Mouse (Mus musculus) CH12.LX (cell line): ENCODE results near the gene Prss38. TPM values are rescaled to one million over a fixed set of nuclear protein-coding genes. Genes with fewer than 3 reads are reported as not detected.

ENCODE experiments used
- DNase-seq: peaks from one replicate; pipeline ENCODE4 v3.0.0-alpha.2; 2013; ENCODE audit errors: extremely low read depth
- H3K27ac ChIP-seq: 2 replicates; pipeline ENCODE4 v1.5.1; 2012; ENCODE audit warnings: low read depth, mild to moderate bottlenecking, control low read depth, moderate library complexity; ENCODE audit not compliant: insufficient read depth
- H3K27me3 ChIP-seq: replicated peaks from 2 replicates; pipeline ENCODE3; 2012; ENCODE audit warnings: inconsistent platforms
- H3K36me3 ChIP-seq, 2 experiments: replicated peaks in 1 of 2; 2 replicates each; pipeline versions ENCODE3 to v1.6.1; 2012; ENCODE audit warnings: inconsistent platforms in 1 of 2, low read length in 1 of 2, mild to moderate bottlenecking in 1 of 2, mixed read lengths in 1 of 2, moderate library complexity in 1 of 2; ENCODE audit not compliant: control insufficient read depth in 1 of 2, insufficient read depth in 1 of 2
- H3K4me1 ChIP-seq, 2 experiments: 2 replicates each; pipeline ENCODE4 v1.6.1; 2012; ENCODE audit warnings: inconsistent platforms in 1 of 2, moderate library complexity in 1 of 2; ENCODE audit not compliant: insufficient read depth in 2 of 2, control insufficient read depth in 1 of 2
- H3K4me2 ChIP-seq: 2 replicates; pipeline ENCODE4 v1.6.1; 2012; ENCODE audit warnings: low read depth, mild to moderate bottlenecking, control low read depth; ENCODE audit not compliant: poor library complexity, insufficient read depth, severe bottlenecking
- H3K4me3 ChIP-seq, 3 experiments: fragments of 150-350 bp in 1 of 3; sonication (generic) in 1 of 3; replicated peaks in 1 of 3; 2 replicates each; pipeline versions ENCODE3 to v1.5.1; 2011 to 2012; ENCODE audit warnings: low read depth in 2 of 3, low read length in 2 of 3, mild to moderate bottlenecking in 2 of 3, moderate library complexity in 2 of 3, control low read depth in 1 of 3, improper control_type of control experiment in 1 of 3, inconsistent platforms in 1 of 3, mixed read lengths in 1 of 3; ENCODE audit not compliant: poor library complexity in 1 of 3
- H3K79me2 ChIP-seq: replicated peaks from 2 replicates; pipeline ENCODE4 v1.6.1; 2012; ENCODE audit warnings: mild to moderate bottlenecking, moderate library complexity; ENCODE audit not compliant: control insufficient read depth, poor library complexity, insufficient read depth, severe bottlenecking; ENCODE audit errors: extremely low read depth
- H3K9ac ChIP-seq: 2 replicates; pipeline ENCODE4 v1.6.1; 2012; ENCODE audit warnings: low read depth, mild to moderate bottlenecking, control low read depth, moderate library complexity; ENCODE audit not compliant: insufficient read depth
- H3K9me3 ChIP-seq: replicated peaks from 2 replicates; pipeline ENCODE3; 2012; ENCODE audit warnings: low read length, inconsistent platforms, mixed read lengths
- CTCF ChIP-seq, 2 experiments: IDR thresholded peaks in 1 of 2; conservative IDR thresholded peaks in 1 of 2; 2 replicates each; pipeline ENCODE4 v1.5.1; 2011 to 2012; ENCODE audit warnings: low read depth in 2 of 2, low read length in 2 of 2, improper control_type of control experiment in 1 of 2, inconsistent platforms in 1 of 2, mild to moderate bottlenecking in 1 of 2, moderate library complexity in 1 of 2
- E2F4 ChIP-seq: IDR thresholded peaks from 2 replicates; pipeline ENCODE4 v1.6.1; 2011; ENCODE audit warnings: low read depth, low read length, improper control_type of control experiment; ENCODE audit not compliant: insufficient replicate concordance
- EP300 ChIP-seq: IDR thresholded peaks from 2 replicates; pipeline ENCODE4 v1.6.1; 2011; ENCODE audit warnings: low read length, improper control_type of control experiment
- JUN ChIP-seq: IDR thresholded peaks from 2 replicates; pipeline ENCODE4 v1.6.1; 2011; ENCODE audit warnings: low read depth, mild to moderate bottlenecking, low read length, improper control_type of control experiment, moderate library complexity; ENCODE audit not compliant: insufficient read depth
- MAX ChIP-seq: IDR thresholded peaks from 2 replicates; pipeline ENCODE4 v1.6.1; 2011; ENCODE audit warnings: low read length, improper control_type of control experiment
- MAZ ChIP-seq: IDR thresholded peaks from 2 replicates; pipeline ENCODE4 v1.6.1; 2012; ENCODE audit warnings: low read depth, mild to moderate bottlenecking, inconsistent platforms, low read length, improper control_type of control experiment, moderate library complexity
- MYC ChIP-seq: IDR thresholded peaks from 2 replicates; pipeline ENCODE4 v1.6.1; 2011; ENCODE audit warnings: low read depth, mild to moderate bottlenecking, improper control_type of control experiment, low read length
- RAD21 ChIP-seq: IDR thresholded peaks from 2 replicates; pipeline ENCODE4 v1.6.1; 2011; ENCODE audit warnings: low read depth, mild to moderate bottlenecking, low read length, improper control_type of control experiment, moderate library complexity
- TCF12 ChIP-seq: IDR thresholded peaks from 2 replicates; pipeline ENCODE4 v1.6.1; 2014; ENCODE audit warnings: low read depth, mild to moderate bottlenecking, inconsistent platforms, low read length, improper control_type of control experiment
- UBTF ChIP-seq: IDR thresholded peaks from 2 replicates; pipeline ENCODE4 v1.6.1; 2012; ENCODE audit warnings: low read depth, mild to moderate bottlenecking, inconsistent platforms, low read length, improper control_type of control experiment, moderate library complexity
- USF1 ChIP-seq: IDR thresholded peaks from 2 replicates; pipeline ENCODE4 v1.6.1; 2014; ENCODE audit warnings: low read depth, mild to moderate bottlenecking, inconsistent platforms, low read length, improper control_type of control experiment
- ZC3H11A ChIP-seq: IDR thresholded peaks from 2 replicates; pipeline ENCODE4 v1.6.1; 2012; ENCODE audit warnings: low read depth, mild to moderate bottlenecking, inconsistent platforms, low read length, improper control_type of control experiment
- ZMIZ1 ChIP-seq: IDR thresholded peaks from 2 replicates; pipeline ENCODE4 v1.6.1; 2012; ENCODE audit warnings: low read depth, mild to moderate bottlenecking, inconsistent platforms, low read length, improper control_type of control experiment
- dilution Hi-C: fragments of 300-500 bp; cut with MboI; formaldehyde crosslinking; loops from 2 replicates; pipeline ENCODE4 v1.14.3; 2020; ENCODE audit warnings: low sequenced_read_pairs; ENCODE audit not compliant: extremely low pct_unique_long_range_greater_than_20kb, extremely low pct_ligation_motif_present
- in situ Hi-C: fragments of 300-500 bp; cut with MboI; formaldehyde crosslinking; loops from 3 replicates; pipeline ENCODE4 v1.14.3; 2019; ENCODE audit warnings: low sequenced_read_pairs, low pct_ligation_motif_present, low pct_unique_long_range_greater_than_20kb, mixed read lengths
- polyA plus RNA-seq: library from polyadenylated mRNA; unstranded; fragments of >175 nt; gene quantifications from 2 replicates; pipeline ENCODE4 v1.2.1, GENCODE M21; 2012; ENCODE audit warnings: low read depth; ENCODE audit not compliant: insufficient read length
- total RNA-seq, 2 experiments: library from RNA; depleted of rRNA; stranded (reverse); fragments of 300-350 nt in 1 of 2; fragments of >200 nt in 1 of 2; gene quantifications; 2 replicates each; pipeline ENCODE4 v1.2.3; 2012 to 2014

Prss38 gene
- total and polyA plus RNA-seq, 3 experiments: not detected

GRCm38 (mm10) chr11:59364417-59364816, 11.0 kb downstream of the Prss38 start:
- Histone ChIP-seq H3K9ac (no peak overlapping the region), H3K27ac (no peak overlapping the region), H3K4me3 (no peak overlapping the region), H3K27me3 (peaks cover 18% of the 10 kb centered on the region), H3K4me2 (no peak overlapping the region), H3K4me1 (peaks cover 0 to under 1% of the 10 kb centered on the region in 2 experiments; a peak in 3 of 4 replicates), H3K9me3 (no peaks in the 10 kb centered on the region), H3K79me2 (no peaks in the 10 kb centered on the region), H3K36me3 (no peaks in the 10 kb centered on the region)
- dilution Hi-C loops (no loop called here), in situ Hi-C loops (loop anchor here (10.0 kb wide), 1 partner anchor 50 kb away; no protein-coding TSS in a partner anchor)
- DNase-seq: no peak
- no peak for TF ChIP-seq UBTF
- TF ChIP-seq JUN: no peak
- no peak for TF ChIP-seq EP300
- TF ChIP-seq ZMIZ1: no peak

GRCm38 (mm10) chr11:59364007-59364406, 11.4 kb downstream of the Prss38 start:
- Histone ChIP-seq H3K9me3 (no peaks in the 10 kb centered on the region), H3K9ac (no peak overlapping the region), H3K4me3 (no peak overlapping the region), H3K27me3 (peaks cover 18% of the 10 kb centered on the region), H3K4me1 (no peaks in the 10 kb centered on the region; a peak in 1 of 4 replicates), H3K36me3 (no peaks in the 10 kb centered on the region), H3K27ac (no peak overlapping the region), H3K79me2 (no peaks in the 10 kb centered on the region), H3K4me2 (no peak overlapping the region)
- TF ChIP-seq MAZ (no peak), USF1 (no peak), ZC3H11A (no peak), MAX (no peak), E2F4 (no peak), MYC (no peak)
- in situ Hi-C loops: loop anchor here (10.0 kb wide), 1 partner anchor 49 kb away; no protein-coding TSS in a partner anchor
- dilution Hi-C loops: no loop called here
- DNase-seq: no peak

GRCm38 (mm10) chr11:59361291-59361690, 14.2 kb downstream of the Prss38 start:
- Histone ChIP-seq H3K27ac (no peak overlapping the region), H3K4me3 (no peak overlapping the region)
- in situ Hi-C loops: loop anchor here (10.0 kb wide), 1 partner anchor 46 kb away; no protein-coding TSS in a partner anchor
- TF ChIP-seq CTCF (conservative IDR thresholded peaks at IDR 0.05 in 1 of 2, IDR thresholded peaks at IDR 0.05 in 1 of 2; ENCODE audit: low read depth in 2 of 2, low read length in 2 of 2) (no peak), USF1 (no peak), UBTF (no peak), RAD21 (no peak), TCF12 (no peak)
- TF ChIP-seq, all 38 proteins: peak for 0
- no peaks in the 10 kb centered on the region; a peak in 1 of 4 replicates for H3K4me1 ChIP-seq
- H3K36me3 ChIP-seq: no peaks in the 10 kb centered on the region
- H3K9me3 ChIP-seq: peaks cover 8% of the 10 kb centered on the region
- dilution Hi-C loops: no loop called here
- no peak overlapping the region for H3K4me2 ChIP-seq
- no peak overlapping the region for H3K9ac ChIP-seq
- H3K79me2 ChIP-seq: no peaks in the 10 kb centered on the region
- DNase-seq: no peak
- peaks cover 31% of the 10 kb centered on the region for H3K27me3 ChIP-seq
